Mouse (Mus musculus) kidney, embryonic 16.5 days (tissue): ENCODE measurements around the gene Cxcl5. TPM values are rescaled to one million over a fixed set of nuclear protein-coding genes. Genes with fewer than 3 reads are reported as not detected.

Source experiments
- ATAC-seq: fragments of 200-750 bp; cut with Nextera tagmentation; 2 replicates; pipeline ENCODE4 v1.8.0; 2017; ENCODE audit warnings: moderate TSS enrichment; ENCODE audit not compliant: low FRiP score, low TSS enrichment
- H3K27ac ChIP-seq: fragments of 300-500 bp; sonication (generic); 2 replicates; pipeline ENCODE4 v1.5.1; 2014; ENCODE audit warnings: low read length
- H3K27me3 ChIP-seq: fragments of 300-500 bp; sonication (generic); 2 replicates; pipeline ENCODE4 v1.6.1; 2014; ENCODE audit warnings: low read length, control low read depth, mixed read lengths; ENCODE audit not compliant: insufficient read depth
- H3K36me3 ChIP-seq: fragments of 300-500 bp; sonication (generic); 2 replicates; pipeline ENCODE4 v1.6.1; 2014; ENCODE audit warnings: low read length, control low read depth, mixed read lengths; ENCODE audit not compliant: insufficient read depth
- H3K4me1 ChIP-seq: fragments of 300-500 bp; sonication (generic); 2 replicates; pipeline ENCODE4 v1.6.1; 2014; ENCODE audit warnings: low read length, control low read depth, mixed read lengths; ENCODE audit not compliant: insufficient read depth
- H3K4me2 ChIP-seq: fragments of 300-500 bp; sonication (generic); replicated peaks from 2 replicates; pipeline ENCODE4 v1.6.1; 2014; ENCODE audit warnings: low read depth, low read length
- H3K4me3 ChIP-seq: fragments of 300-500 bp; sonication (generic); 2 replicates; pipeline ENCODE4 v1.5.1; 2014; ENCODE audit warnings: mild to moderate bottlenecking, low read length
- H3K9ac ChIP-seq: fragments of 300-500 bp; sonication (generic); replicated peaks from 2 replicates; pipeline ENCODE4 v1.6.1; 2014; ENCODE audit warnings: low read length
- H3K9me3 ChIP-seq: fragments of 300-500 bp; sonication (generic); 2 replicates; pipeline ENCODE4 v1.6.1; 2016; ENCODE audit warnings: low read length, control low read depth
- WGBS: fragments of 180-500 bp; shearing (Covaris S2); extraction: QIAGEN DNeasy Blood & Tissue Kit; methylation state at CpG from one replicate; pipeline ENCODE4 v1.1.7; 2014; 5-methylcytosine and 5-hydroxymethylcytosine counted together
- polyA plus RNA-seq: library from polyadenylated mRNA; unstranded; fragments of >200 nt; fragmentation: Nextera tagmentation; extraction: Ambion mirVana; gene quantifications from 2 replicates; pipeline ENCODE4 v1.2.1, GENCODE M21; 2015

Gene Cxcl5
- polyA plus RNA-seq = 0.14 TPM in 1 of 2 replicates, not detected in the other

- H3K27ac ChIP-seq = no peak within 1 kb of the TSS
- H3K4me2 ChIP-seq = peak within 1 kb of the TSS; percentile 65
- peaks cover 23% of the 10 kb centered on the region for H3K4me1 ChIP-seq
- H3K36me3 ChIP-seq = no peaks in the 10 kb centered on the region
- no peaks in the 10 kb centered on the region for H3K9me3 ChIP-seq
- H3K27me3 ChIP-seq = peaks cover 14% of the 10 kb centered on the region
- H3K9ac ChIP-seq = peak within 1 kb of the TSS; percentile 41; the same call in 1 of the 2 replicates
- 5% methylated on average over 32 of the region's 32 CpGs for WGBS
- H3K4me3 ChIP-seq = peak within 1 kb of the TSS; percentile 38
- peak; percentile 49; the same call in 1 of the 2 replicates for ATAC-seq
These were observed at the start of gene Cxcl5 for GRCm38 (mm10) chr5:90759077-90760065. TSS of gene Cxcl5 (plus strand) at chr5:90759360.

GRCm38 (mm10) chr5:90711409-90711808, 47.8 kb upstream of the Cxcl5 start:
- Histone ChIP-seq H3K4me2 (no peak overlapping the region), H3K36me3 (no peaks in the 10 kb centered on the region), H3K9me3 (no peaks in the 10 kb centered on the region), H3K27ac (no peak overlapping the region), H3K4me1 (no peaks in the 10 kb centered on the region), H3K9ac (no peak overlapping the region), H3K4me3 (no peak overlapping the region), H3K27me3 (no peaks in the 10 kb centered on the region)
- WGBS = 72% methylated on average over 2 of the region's 2 CpGs
- ATAC-seq = no peak

- Histone ChIP-seq H3K4me2 (no peak overlapping the region), H3K36me3 (no peaks in the 10 kb centered on the region), H3K9me3 (no peaks in the 10 kb centered on the region), H3K4me3 (no peak overlapping the region), H3K27me3 (no peaks in the 10 kb centered on the region), H3K27ac (no peak overlapping the region), H3K4me1 (no peaks in the 10 kb centered on the region), H3K9ac (no peak overlapping the region)
- no peak for ATAC-seq
- WGBS = 88% methylated on average over 1 of the region's 1 CpGs
These were observed 41.2 kb upstream of the Cxcl5 start for GRCm38 (mm10) chr5:90717937-90718336.

- WGBS = 95% methylated on average over 3 of the region's 3 CpGs
- Histone ChIP-seq H3K4me1 (peaks cover 3% of the 10 kb centered on the region; the same call in 1 of the 2 replicates), H3K36me3 (no peaks in the 10 kb centered on the region), H3K9ac (no peak overlapping the region), H3K9me3 (no peaks in the 10 kb centered on the region), H3K4me3 (no peak overlapping the region), H3K27ac (no peak overlapping the region), H3K27me3 (no peaks in the 10 kb centered on the region), H3K4me2 (no peak overlapping the region)
- ATAC-seq = no peak
These were observed 36.5 kb upstream of the Cxcl5 start for GRCm38 (mm10) chr5:90722656-90723055.

GRCm38 (mm10) chr5:90728254-90728653, 30.9 kb upstream of the Cxcl5 start:
- 38% methylated on average over 3 of the region's 3 CpGs for WGBS

GRCm38 (mm10) chr5:90731480-90731879, 27.7 kb upstream of the Cxcl5 start:
- no peak for ATAC-seq
- 62% methylated on average over 4 of the region's 4 CpGs for WGBS
- Histone ChIP-seq H3K27me3 (no peaks in the 10 kb centered on the region), H3K4me3 (no peak overlapping the region), H3K27ac (no peak overlapping the region), H3K9ac (no peak overlapping the region), H3K36me3 (no peaks in the 10 kb centered on the region), H3K4me2 (no peak overlapping the region), H3K4me1 (no peaks in the 10 kb centered on the region), H3K9me3 (no peaks in the 10 kb centered on the region)

More at GRCm38 (mm10) chr5:90728254-90728653, 30.9 kb upstream of the Cxcl5 start:
- Histone ChIP-seq H3K27me3 (no peaks in the 10 kb centered on the region), H3K36me3 (no peaks in the 10 kb centered on the region), H3K4me2 (no peak overlapping the region), H3K4me3 (no peak overlapping the region), H3K4me1 (peaks cover 3% of the 10 kb centered on the region; the same call in 1 of the 2 replicates), H3K9ac (no peak overlapping the region), H3K27ac (no peak overlapping the region), H3K9me3 (no peaks in the 10 kb centered on the region)
- no peak for ATAC-seq

GRCm38 (mm10) chr5:90742029-90742428, 17.1 kb upstream of the Cxcl5 start:
- Histone ChIP-seq H3K4me2 (no peak overlapping the region), H3K27ac (no peak overlapping the region), H3K4me3 (no peak overlapping the region), H3K9ac (no peak overlapping the region), H3K36me3 (no peaks in the 10 kb centered on the region), H3K4me1 (no peaks in the 10 kb centered on the region), H3K27me3 (no peaks in the 10 kb centered on the region), H3K9me3 (no peaks in the 10 kb centered on the region)
- WGBS = 43% methylated on average over 4 of the region's 4 CpGs
- ATAC-seq = no peak

- H3K9me3 ChIP-seq = no peaks in the 10 kb centered on the region
- H3K27ac ChIP-seq = no peak overlapping the region
- H3K27me3 ChIP-seq = 0 out of 2 replicates have a peak, but pooled peaks cover 2% of the 10 kb centered on the region
- H3K36me3 ChIP-seq = no peaks in the 10 kb centered on the region
- H3K4me3 ChIP-seq = no peak overlapping the region
- whole genome bisulfite sequencing = 95% methylated on average over 1 of the region's 1 CpGs
- H3K4me1 ChIP-seq = peaks cover 14% of the 10 kb centered on the region
- no peak for ATAC-seq
- H3K9ac ChIP-seq = no peak overlapping the region
- no peak overlapping the region for H3K4me2 ChIP-seq
These were observed 5.2 kb upstream of the Cxcl5 start for GRCm38 (mm10) chr5:90753934-90754333.

GRCm38 (mm10) chr5:90758020-90758605, 1.0 kb upstream of the Cxcl5 start:
- Histone ChIP-seq H3K4me1 (peaks cover 23% of the 10 kb centered on the region), H3K9ac (no peak overlapping the region), H3K27ac (no peak overlapping the region), H3K27me3 (peaks cover 14% of the 10 kb centered on the region), H3K4me3 (no peak overlapping the region), H3K4me2 (no peak overlapping the region), H3K9me3 (no peaks in the 10 kb centered on the region), H3K36me3 (no peaks in the 10 kb centered on the region)
- ATAC-seq = no peak; the same call in 1 of the 2 replicates
- WGBS = 63% methylated on average over 5 of the region's 5 CpGs
